Mouse (Mus musculus) cerebellum, adult 18-20 months (tissue): ENCODE data around the gene Fam189a1.

Experiments
- DNase-seq, 2 experiments: peaks; one replicate each; pipeline ENCODE4 v3.0.0; 2021

Fam189a1 gene

DNA sequence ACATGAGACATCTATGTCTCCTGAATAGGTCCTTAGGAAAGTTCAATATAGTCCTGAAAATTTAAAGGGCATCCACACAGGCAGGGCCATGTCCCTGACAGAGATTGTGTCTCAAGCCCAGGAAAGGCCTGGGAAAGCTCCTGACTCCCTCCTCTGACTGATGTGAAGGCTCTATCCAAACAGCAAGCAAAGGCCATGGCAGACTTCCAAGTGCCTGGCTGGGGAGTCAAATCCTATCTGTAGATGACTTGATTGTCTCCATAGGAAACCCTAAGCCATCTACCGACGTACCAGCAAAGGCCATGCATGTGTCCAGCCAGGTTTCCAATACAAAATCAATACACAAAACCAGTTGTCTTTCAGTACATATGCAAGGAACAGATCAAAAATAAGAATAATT lies 54.7 kb downstream of the Fam189a1 start:
- DNase-seq = peak in 1 of 2 experiments; percentile 13

DNA sequence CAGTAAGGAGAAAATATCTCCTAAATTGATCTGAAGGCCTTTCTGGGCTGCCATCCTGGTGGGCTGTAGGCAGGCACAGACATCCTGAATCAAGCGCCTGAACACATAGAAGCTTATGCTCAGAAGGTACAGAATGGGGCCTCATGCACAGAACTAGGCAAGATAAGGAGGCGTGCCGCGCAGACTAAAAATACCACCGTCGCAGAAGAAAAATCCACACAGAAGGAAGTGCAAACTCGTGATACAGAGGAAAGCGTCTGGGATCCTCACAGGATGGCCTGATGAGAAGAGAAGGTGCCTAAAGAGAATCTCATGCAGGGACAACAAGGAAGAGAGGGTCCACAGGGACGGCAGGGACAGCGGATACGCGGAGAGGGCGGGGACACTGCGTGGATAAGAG lies 58.7 kb downstream of the Fam189a1 start:
- DNase-seq = no peak

GRCm38 (mm10) chr7:65095631-65096107 lies 60.7 kb downstream of the Fam189a1 start:
- DNase-seq = peak; percentile 16 to 38

GRCm38 (mm10) chr7:65093314-65093713 lies 63.1 kb downstream of the Fam189a1 start:
- DNase-seq = no peak

DNA sequence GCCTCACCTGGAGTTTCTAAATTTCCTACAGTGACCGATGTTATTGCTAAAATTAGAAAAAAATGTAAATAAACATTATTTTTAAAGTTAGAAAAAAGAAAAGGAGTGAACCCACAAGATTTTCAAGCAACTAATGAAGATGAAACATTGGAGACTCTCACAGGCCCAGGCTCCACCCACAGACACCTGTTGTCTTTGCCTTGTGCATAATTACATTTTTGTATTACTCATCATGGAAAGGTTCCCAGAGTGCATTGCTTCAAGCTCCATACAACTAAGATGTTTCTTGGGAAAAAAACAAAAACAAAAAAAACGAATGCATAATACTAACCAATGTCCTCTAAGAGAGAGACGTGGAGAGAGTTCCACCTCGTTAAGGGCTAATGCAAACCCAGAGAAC lies 64.9 kb downstream of the Fam189a1 start:
- no peak for DNase-seq

DNA sequence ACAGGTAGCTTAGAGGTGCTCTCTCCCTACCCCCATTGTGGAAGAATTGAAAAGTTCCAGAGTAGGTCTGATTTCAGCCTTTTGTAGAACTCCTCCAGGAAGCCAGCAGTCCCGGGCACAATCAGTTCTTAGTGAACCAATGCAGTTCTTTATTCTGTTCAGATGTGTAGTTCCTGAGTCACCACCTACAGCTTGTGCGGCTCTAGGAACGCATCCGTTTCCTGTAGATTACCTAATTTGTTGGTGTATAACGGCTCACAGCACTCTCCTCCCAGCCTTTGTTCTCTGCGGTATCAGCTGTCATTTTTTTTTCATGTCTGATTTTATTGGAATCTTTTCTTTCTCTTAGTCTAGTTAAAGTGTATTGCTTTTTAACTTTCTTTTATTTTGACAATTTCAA lies 70.4 kb downstream of the Fam189a1 start:
- no peak for DNase-seq

DNA sequence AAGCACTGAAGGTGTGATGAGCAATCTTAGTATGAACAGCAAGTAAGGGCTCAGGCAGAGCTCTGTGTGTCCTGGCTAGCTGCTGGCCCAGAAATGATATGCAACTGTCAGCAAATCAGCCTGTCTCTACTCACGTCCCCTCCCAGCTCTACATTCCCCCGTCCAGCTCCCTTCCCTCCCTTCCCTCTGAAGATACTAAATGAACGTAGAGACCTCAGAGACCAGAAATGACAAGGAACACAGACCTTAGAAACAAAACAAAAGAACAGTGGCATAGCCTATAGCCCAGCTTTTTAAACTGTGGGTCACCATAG lies 73.6 kb downstream of the Fam189a1 start:
- DNase-seq = no peak

- no peak for DNase-seq
These were observed 74.2 kb downstream of the Fam189a1 start for GRCm38 (mm10) chr7:65081979-65082777.

DNA sequence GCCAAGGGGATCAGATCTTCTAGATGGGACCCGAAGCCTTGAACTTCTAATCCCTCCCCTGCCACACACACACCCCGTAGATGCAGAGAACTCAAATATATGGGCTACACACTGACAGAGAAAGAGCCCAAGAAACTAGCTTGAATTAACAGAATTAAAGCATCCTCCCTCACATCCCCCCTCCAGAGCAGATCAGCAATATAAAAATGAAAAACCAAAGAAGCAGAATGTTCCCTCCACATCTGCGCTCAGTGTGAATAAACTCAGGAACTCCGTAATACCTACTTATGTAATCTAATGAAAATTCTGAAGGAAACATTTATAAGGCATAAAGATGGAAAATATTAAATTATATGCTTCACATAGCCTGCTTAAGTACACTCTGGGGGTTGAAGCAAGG lies 80.2 kb downstream of the Fam189a1 start:
- DNase-seq = no peak

DNA sequence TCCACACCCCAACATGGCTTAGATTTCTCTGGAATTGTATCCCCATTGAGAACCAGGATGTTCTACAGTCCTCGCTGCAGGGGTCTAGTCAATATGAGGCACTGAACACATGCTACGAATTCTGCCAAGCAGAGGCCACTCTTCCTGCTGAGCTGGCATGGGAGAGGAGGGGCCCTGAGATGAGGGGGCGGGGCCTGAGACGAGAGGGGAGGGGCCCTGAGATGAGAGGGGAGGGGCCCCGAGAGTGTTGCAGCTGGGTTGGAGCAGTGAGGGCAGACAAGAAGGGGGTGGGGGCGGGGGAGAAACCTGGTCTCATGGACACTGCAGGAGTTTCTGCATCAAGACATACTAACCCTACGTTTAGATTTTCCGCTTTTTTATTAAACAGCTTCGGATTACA lies 82.2 kb downstream of the Fam189a1 start:
- DNase-seq = no peak

DNA sequence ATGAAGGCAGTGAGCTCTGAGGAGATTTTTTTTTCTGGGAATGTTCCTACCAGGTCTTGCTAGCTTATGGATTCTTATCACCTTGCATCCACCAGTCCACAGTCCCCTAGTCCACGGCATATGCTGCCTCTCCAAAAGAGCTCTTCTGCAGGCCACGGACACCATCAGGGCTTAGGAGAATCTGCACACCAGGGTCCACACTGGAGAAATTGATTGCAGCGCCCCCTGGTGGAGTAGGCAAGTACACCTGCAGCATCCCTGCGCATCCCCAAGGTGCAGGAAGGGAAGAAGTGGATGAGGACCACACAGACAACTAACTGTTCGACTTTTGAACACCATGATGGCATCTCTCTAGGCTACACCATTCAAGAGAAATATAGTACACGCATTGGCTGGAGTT lies 82.8 kb downstream of the Fam189a1 start:
- DNase-seq = peak; percentile 55 to 60

GRCm38 (mm10) chr7:65066211-65066610 lies 90.2 kb downstream of the Fam189a1 start:
- DNase-seq = no peak

DNA sequence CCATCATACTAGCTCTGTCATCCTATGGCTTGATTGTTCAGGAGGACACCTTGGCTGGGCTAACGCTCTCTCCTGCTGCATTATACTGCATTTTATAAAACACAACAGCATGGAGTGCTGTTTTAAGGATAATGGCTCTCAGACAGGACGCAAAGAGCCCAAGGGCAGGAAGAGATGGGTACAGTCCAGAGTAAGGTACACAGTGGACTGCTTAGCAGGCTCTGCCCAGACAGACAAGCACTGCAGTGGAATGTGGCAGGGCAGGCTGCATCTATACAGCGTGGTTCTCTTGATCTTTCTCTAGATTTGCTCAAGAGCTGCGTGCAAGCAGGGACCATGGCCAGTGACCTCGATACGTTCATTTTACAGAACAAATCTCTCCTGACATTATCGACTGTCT lies 90.9 kb downstream of the Fam189a1 start:
- no peak for DNase-seq

DNA sequence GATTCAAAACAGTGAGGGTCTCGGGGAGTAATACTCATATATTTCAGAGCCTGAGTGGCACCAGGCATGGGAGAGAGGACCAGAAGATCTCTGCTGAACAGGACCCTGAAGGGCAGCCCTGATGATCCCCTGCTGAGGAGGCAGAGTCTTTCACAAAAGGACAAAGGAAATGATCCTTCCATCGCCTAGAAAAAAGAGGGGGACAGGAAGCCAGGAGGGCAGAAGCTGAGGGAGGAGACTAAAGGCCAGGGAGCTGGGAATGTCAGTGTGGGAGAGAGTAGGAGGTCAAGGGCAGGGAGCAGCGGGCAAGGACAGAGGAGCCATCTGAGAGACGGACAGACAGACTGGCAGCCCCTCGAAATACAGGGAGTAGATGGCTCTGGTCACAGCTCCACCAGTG lies 91.7 kb downstream of the Fam189a1 start:
- DNase-seq = no peak

GRCm38 (mm10) chr7:65064096-65064495 lies 92.3 kb downstream of the Fam189a1 start:
- no peak for DNase-seq

DNA sequence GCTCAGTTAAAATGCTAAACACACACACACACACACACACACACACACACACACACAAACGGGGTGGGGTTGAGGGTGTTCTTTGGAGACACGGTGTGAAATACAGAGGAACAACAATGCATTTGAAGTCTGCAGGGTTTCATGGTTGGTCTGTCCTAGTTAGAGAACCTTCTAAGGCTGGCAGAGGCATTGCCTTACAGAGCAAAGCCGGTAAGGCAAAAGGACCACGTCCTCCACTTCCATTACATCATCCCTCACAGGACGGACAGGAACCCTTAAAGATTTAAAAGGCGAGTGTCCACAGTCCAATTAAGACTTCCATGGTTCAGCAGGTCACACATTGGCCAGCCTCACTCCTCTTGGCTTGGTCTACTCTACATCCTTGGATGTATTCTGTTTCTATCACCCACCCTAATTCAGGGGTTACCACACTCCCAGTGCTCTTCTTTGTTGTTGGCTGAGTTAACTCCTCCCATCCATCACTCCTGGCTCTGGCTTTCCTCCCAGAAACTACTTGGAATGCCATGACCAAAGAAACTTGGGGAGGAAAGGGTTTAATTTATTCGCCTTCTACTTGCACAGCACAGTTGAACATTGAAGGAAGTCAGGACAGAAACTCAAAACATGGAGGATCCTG lies 96.1 kb downstream of the Fam189a1 start:
- no peak for DNase-seq

DNA sequence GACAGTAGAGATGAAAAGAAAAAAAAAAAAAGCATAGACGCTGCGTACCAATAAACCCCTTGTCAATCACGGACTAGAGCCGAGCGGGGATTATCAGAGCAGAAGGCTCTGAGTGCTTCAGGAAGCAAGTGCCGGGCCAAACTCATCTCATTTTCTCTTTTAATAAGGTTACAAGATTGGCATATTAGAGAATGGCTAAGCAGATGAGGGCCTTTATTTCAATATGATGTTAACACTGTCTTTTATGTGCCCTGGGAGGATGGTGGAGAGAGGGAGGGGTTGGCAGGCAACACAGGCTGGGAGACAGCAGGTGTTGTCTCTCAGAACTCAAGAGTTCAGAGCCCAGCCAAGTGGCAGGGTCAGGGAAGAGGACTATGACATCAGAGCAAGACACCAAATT lies 99.5 kb downstream of the Fam189a1 start:
- DNase-seq = no peak

DNA sequence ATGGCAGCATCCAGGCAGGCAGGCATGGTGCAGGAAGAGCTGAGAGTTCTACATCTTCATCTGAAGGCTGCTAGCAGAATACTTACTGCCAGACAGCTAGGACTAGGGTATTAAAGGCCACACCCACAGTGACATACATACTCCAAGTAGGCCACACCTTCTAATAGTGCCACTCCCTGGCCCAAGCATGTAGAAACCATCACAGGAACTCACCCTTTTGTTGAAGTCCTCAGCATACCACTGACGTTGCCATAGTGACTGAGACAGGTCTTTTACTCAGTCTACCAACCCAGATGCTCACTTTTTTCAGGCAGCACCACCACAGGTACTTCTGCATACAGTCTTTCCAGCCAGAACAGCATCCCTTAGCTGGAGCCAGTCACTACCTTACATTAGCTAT lies 104.4 kb downstream of the Fam189a1 start:
- DNase-seq = no peak

- no peak for DNase-seq
These were observed 107.0 kb downstream of the Fam189a1 start for GRCm38 (mm10) chr7:65049236-65049954.

DNA sequence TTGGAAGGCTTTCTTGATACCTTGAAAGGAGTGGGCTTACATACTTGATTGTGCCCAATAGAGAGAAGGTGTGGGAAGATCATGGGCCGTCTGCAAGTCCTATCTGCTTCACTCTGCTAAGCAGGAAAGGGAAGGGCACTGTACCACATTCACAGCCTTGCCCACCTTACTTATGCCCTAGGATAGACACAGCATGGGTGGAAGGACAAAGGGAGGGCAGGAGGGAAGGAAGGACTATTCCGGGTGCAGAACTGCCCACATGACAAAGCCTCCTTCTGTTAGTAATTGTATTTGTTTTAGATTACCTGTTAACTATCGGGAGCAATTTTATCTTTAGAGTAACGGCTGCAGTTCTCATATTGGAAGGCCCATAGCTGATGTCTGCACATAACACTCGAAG lies 108.7 kb downstream of the Fam189a1 start:
- no peak for DNase-seq

GRCm38 (mm10) chr7:65046690-65047089 lies 109.7 kb downstream of the Fam189a1 start:
- DNase-seq = no peak

DNA sequence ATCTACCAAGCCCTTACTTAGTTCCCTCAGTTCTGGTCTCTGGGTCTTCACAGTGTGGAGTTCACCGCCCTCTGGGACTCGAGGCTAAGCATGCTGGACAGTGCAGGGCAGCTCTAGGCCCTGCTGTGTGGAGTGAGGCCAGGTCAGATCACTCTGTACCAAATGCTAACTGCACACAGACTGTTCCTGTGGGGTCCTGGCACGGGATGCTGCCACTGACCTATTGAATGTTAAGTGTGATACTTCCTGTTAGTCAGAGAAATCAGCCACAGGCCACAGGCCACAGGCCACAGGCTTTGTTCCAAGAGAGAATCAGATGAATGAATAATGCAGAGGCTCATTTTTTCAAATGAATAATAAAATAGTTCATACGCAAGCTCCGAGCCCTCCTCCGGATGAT lies 112.1 kb downstream of the Fam189a1 start:
- DNase-seq = peak; percentile 70 to 77

- DNase-seq = no peak
These were observed 115.3 kb downstream of the Fam189a1 start for GRCm38 (mm10) chr7:65041106-65041505.

DNA sequence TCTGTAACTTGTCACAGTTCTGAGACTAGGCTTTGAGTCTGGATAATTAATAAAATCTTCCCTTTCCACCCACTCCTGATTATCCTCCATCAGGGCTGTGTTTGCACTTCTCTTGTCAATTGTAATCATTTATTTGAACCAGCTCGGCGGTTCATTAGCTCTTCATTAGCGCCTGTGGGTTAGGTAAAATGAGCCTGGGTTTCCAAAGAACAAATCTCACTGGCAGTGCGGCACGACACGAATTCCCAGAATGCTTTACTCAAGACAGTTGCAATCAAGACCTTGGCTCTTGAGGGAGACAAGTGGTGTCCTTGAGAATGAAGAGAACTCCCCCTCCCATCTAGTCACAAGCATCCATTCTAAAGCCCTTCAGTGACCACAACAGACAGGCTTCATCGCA lies 124.6 kb downstream of the Fam189a1 start:
- DNase-seq = no peak
